Mouse (Mus musculus): ENCODE data around the gene Msx3. TPM values are rescaled to one million over a fixed set of nuclear protein-coding genes. Genes with fewer than 3 reads are reported as not detected.

The Msx3 gene
- polyA plus RNA-seq, 1 experiment from 2014 or later = 103 TPM

GRCm38 (mm10) chr7:140007781-140008180 is 41.1 kb downstream of the Msx3 start:
- WGBS = 93% methylated on average over 9 of the region's 9 CpGs

GRCm38 (mm10) chr7:140006861-140007611 is 41.9 kb downstream of the Msx3 start:
- no peaks in the 10 kb centered on the region for H3K4me1 ChIP-seq (ENCODE audit: control insufficient read depth, insufficient read depth, low read length)
- no peak overlapping the region for H3K9ac ChIP-seq (ENCODE audit: low read length)
- H3K27ac ChIP-seq (ENCODE audit: low read depth, low read length) = no peak overlapping the region
- H3K9me3 ChIP-seq (ENCODE audit: control insufficient read depth, low read length) = no peaks in the 10 kb centered on the region
- 94% methylated on average over 9 of the region's 9 CpGs for WGBS
- H3K27me3 ChIP-seq (ENCODE audit: control insufficient read depth, insufficient read depth, low read length) = no peaks in the 10 kb centered on the region
- H3K4me3 ChIP-seq (ENCODE audit: low read depth, low read length) = no peak overlapping the region
- H3K4me2 ChIP-seq (ENCODE audit: low read depth) = no peak overlapping the region
- no peak for ATAC-seq (ENCODE audit: insufficient read depth, low FRiP score, low TSS enrichment)
- no peak for DNase-seq (ENCODE audit: low spot score)
- H3K36me3 ChIP-seq (ENCODE audit: control insufficient read depth, insufficient read depth, low read length) = peaks cover 20% of the 10 kb centered on the region

More at GRCm38 (mm10) chr7:140007781-140008180, 41.1 kb downstream of the Msx3 start:
- Histone ChIP-seq H3K9ac (ENCODE audit: low read length) (no peak overlapping the region), H3K27ac (ENCODE audit: low read depth, low read length) (no peak overlapping the region), H3K9me3 (ENCODE audit: control insufficient read depth, low read length) (no peaks in the 10 kb centered on the region), H3K27me3 (ENCODE audit: control insufficient read depth, insufficient read depth, low read length) (no peaks in the 10 kb centered on the region), H3K4me1 (ENCODE audit: control insufficient read depth, insufficient read depth, low read length) (no peaks in the 10 kb centered on the region), H3K4me3 (ENCODE audit: low read depth, low read length) (no peak overlapping the region), H3K4me2 (ENCODE audit: low read depth) (no peak overlapping the region), H3K36me3 (ENCODE audit: control insufficient read depth, insufficient read depth, low read length) (peaks cover 16% of the 10 kb centered on the region)
- ATAC-seq (ENCODE audit: insufficient read depth, low FRiP score, low TSS enrichment) (no peak), DNase-seq (ENCODE audit: low spot score) (no peak)

- H3K36me3 ChIP-seq (ENCODE audit: control insufficient read depth, insufficient read depth, low read length) = peaks cover 28% of the 10 kb centered on the region
- ATAC-seq (ENCODE audit: insufficient read depth, low FRiP score, low TSS enrichment) (no peak), DNase-seq (ENCODE audit: low spot score) (no peak)
- H3K4me1 ChIP-seq (ENCODE audit: control insufficient read depth, insufficient read depth, low read length) = no peaks in the 10 kb centered on the region
- WGBS = 93% methylated on average over 8 of the region's 8 CpGs
- H3K4me3 ChIP-seq (ENCODE audit: low read depth, low read length) = no peak overlapping the region
- H3K4me2 ChIP-seq (ENCODE audit: low read depth) = no peak overlapping the region
- no peaks in the 10 kb centered on the region for H3K27me3 ChIP-seq (ENCODE audit: control insufficient read depth, insufficient read depth, low read length)
- no peaks in the 10 kb centered on the region for H3K9me3 ChIP-seq (ENCODE audit: control insufficient read depth, low read length)
- H3K27ac ChIP-seq (ENCODE audit: low read depth, low read length) = no peak overlapping the region
- H3K9ac ChIP-seq (ENCODE audit: low read length) = no peak overlapping the region
Measured at GRCm38 (mm10) chr7:140004666-140005065, 44.2 kb downstream of the Msx3 start.

- DNase-seq (ENCODE audit: low spot score) = no peak
- H3K4me1 ChIP-seq (ENCODE audit: control insufficient read depth, insufficient read depth, low read length) = no peaks in the 10 kb centered on the region
- no peak for ATAC-seq (ENCODE audit: insufficient read depth, low FRiP score, low TSS enrichment)
- no peak overlapping the region for H3K9ac ChIP-seq (ENCODE audit: low read length)
- H3K36me3 ChIP-seq (ENCODE audit: control insufficient read depth, insufficient read depth, low read length) = peaks cover 39% of the 10 kb centered on the region
- WGBS = 63% methylated on average over 12 of the region's 12 CpGs
- H3K9me3 ChIP-seq (ENCODE audit: control insufficient read depth, low read length) = no peaks in the 10 kb centered on the region
- H3K4me3 ChIP-seq (ENCODE audit: low read depth, low read length) = no peak overlapping the region
- no peak overlapping the region for H3K4me2 ChIP-seq (ENCODE audit: low read depth)
- H3K27ac ChIP-seq (ENCODE audit: low read depth, low read length) = no peak overlapping the region
- no peaks in the 10 kb centered on the region for H3K27me3 ChIP-seq (ENCODE audit: control insufficient read depth, insufficient read depth, low read length)
Measured at GRCm38 (mm10) chr7:140001086-140001740, 47.7 kb downstream of the Msx3 start.

GRCm38 (mm10) chr7:139998691-139999350 is 50.1 kb downstream of the Msx3 start:
- H3K36me3 ChIP-seq (ENCODE audit: control insufficient read depth, insufficient read depth, low read length) = peaks cover 31% of the 10 kb centered on the region

More at GRCm38 (mm10) chr7:139998691-139999350, 50.1 kb downstream of the Msx3 start:
- Histone ChIP-seq H3K4me2 (ENCODE audit: low read depth) (no peak overlapping the region), H3K27ac (ENCODE audit: low read depth, low read length) (no peak overlapping the region), H3K9ac (ENCODE audit: low read length) (no peak overlapping the region), H3K4me3 (ENCODE audit: low read depth, low read length) (no peak overlapping the region), H3K27me3 (ENCODE audit: control insufficient read depth, insufficient read depth, low read length) (no peaks in the 10 kb centered on the region), H3K9me3 (ENCODE audit: control insufficient read depth, low read length) (no peaks in the 10 kb centered on the region), H3K4me1 (ENCODE audit: control insufficient read depth, insufficient read depth, low read length) (no peaks in the 10 kb centered on the region)
- WGBS = 95% methylated on average over 13 of the region's 13 CpGs
- ATAC-seq (ENCODE audit: insufficient read depth, low FRiP score, low TSS enrichment) = no peak
- DNase-seq (ENCODE audit: low spot score) = no peak

Other genes with a start within 250 kb of the Msx3 start
- gene Adgra1, start 214.9 kb downstream of the Msx3 start, polyA plus RNA-seq (2014; fragmentation: Nextera tagmentation; extraction: Ambion mirVana) = 9.7 and 9.9 TPM in 2 replicates
- 1.2 TPM in 2 replicates for gene Kndc1, start 154.4 kb downstream of the Msx3 start, polyA plus RNA-seq (2014; fragmentation: Nextera tagmentation; extraction: Ambion mirVana)
- not detected in 2 replicates for gene Utf1, start 105.3 kb downstream of the Msx3 start, polyA plus RNA-seq (2014; fragmentation: Nextera tagmentation; extraction: Ambion mirVana)
- 0.51 TPM in 1 of 2 replicates, not detected in the other for gene 6430531B16Rik, start 70.3 kb downstream of the Msx3 start, polyA plus RNA-seq (2014; fragmentation: Nextera tagmentation; extraction: Ambion mirVana)
- 2.0 and 3.0 TPM in 2 replicates for gene Adam8, start 56.5 kb downstream of the Msx3 start, polyA plus RNA-seq (2014; fragmentation: Nextera tagmentation; extraction: Ambion mirVana)
- 39.6 and 47.7 TPM in 2 replicates for gene Zfp511, start 12.7 kb downstream of the Msx3 start, polyA plus RNA-seq (2014; fragmentation: Nextera tagmentation; extraction: Ambion mirVana)
- gene Tubgcp2, start 12.4 kb downstream of the Msx3 start, polyA plus RNA-seq (2014; fragmentation: Nextera tagmentation; extraction: Ambion mirVana) = 73.9 and 83.4 TPM in 2 replicates
- 9.4 and 11.4 TPM in 2 replicates for gene Caly, start 33.5 kb upstream of the Msx3 start, polyA plus RNA-seq (2014; fragmentation: Nextera tagmentation; extraction: Ambion mirVana)
- not detected in 2 replicates for gene Prap1, start 44.3 kb upstream of the Msx3 start, polyA plus RNA-seq (2014; fragmentation: Nextera tagmentation; extraction: Ambion mirVana)
- gene Fuom, start 53.4 kb upstream of the Msx3 start, polyA plus RNA-seq (2014; fragmentation: Nextera tagmentation; extraction: Ambion mirVana) = 12.8 and 13.1 TPM in 2 replicates
- gene Paox, start 66.7 kb upstream of the Msx3 start, polyA plus RNA-seq (2014; fragmentation: Nextera tagmentation; extraction: Ambion mirVana) = 15.6 and 16.1 TPM in 2 replicates
- 160 and 162 TPM in 2 replicates for gene Echs1, start 67.4 kb upstream of the Msx3 start, polyA plus RNA-seq (2014; fragmentation: Nextera tagmentation; extraction: Ambion mirVana)
- 19.5 and 21.7 TPM in 2 replicates for gene Mtg1, start 88.5 kb upstream of the Msx3 start, polyA plus RNA-seq (2014; fragmentation: Nextera tagmentation; extraction: Ambion mirVana)
- 0.72 and 1.2 TPM in 2 replicates for gene Sprn, start 105.8 kb upstream of the Msx3 start, polyA plus RNA-seq (2014; fragmentation: Nextera tagmentation; extraction: Ambion mirVana)
- gene Olfr522, start 115.7 kb upstream of the Msx3 start, polyA plus RNA-seq (2014; fragmentation: Nextera tagmentation; extraction: Ambion mirVana) = not detected in 2 replicates
- not detected in 2 replicates for gene Olfr523, start 124.1 kb upstream of the Msx3 start, polyA plus RNA-seq (2014; fragmentation: Nextera tagmentation; extraction: Ambion mirVana)
- gene Olfr524, start 156.9 kb upstream of the Msx3 start, polyA plus RNA-seq (2014; fragmentation: Nextera tagmentation; extraction: Ambion mirVana) = not detected in 2 replicates
- gene Cd163l1, start 169.2 kb upstream of the Msx3 start, polyA plus RNA-seq (2014; fragmentation: Nextera tagmentation; extraction: Ambion mirVana) = not detected in 2 replicates
- not detected in 2 replicates for gene 5830411N06Rik, start 198.2 kb upstream of the Msx3 start, polyA plus RNA-seq (2014; fragmentation: Nextera tagmentation; extraction: Ambion mirVana)